Mouse (Mus musculus): Measurements from ENCODE around the gene Slc25a45.

- TF ChIP-seq CTCF (IDR thresholded peaks at IDR 0.05; ENCODE audit: low read depth, low read length) (no peak), POLR2A (IDR thresholded peaks at IDR 0.05; ENCODE audit: extremely low read depth, insufficient read depth, low read length) (no peak)
Measured at GRCm38 (mm10) chr19:5893282-5894001, 15.8 kb downstream of the Slc25a45 start.
